Mouse (Mus musculus): ENCODE measurements around the gene Rrnad1.
"Not testable (repeated sequence)": the region's sequence is repeated elsewhere in the genome, so short reads cannot be mapped to it uniquely, and the experiment has no call there.

Rrnad1 gene

GRCm38 (mm10) chr3:87913891-87914290 is 16.6 kb downstream of the Rrnad1 start:
- DNase-seq, result peak; percentile 46

GRCm38 (mm10) chr3:87913491-87913890 is 17.0 kb downstream of the Rrnad1 start:
- no peak for DNase-seq

GRCm38 (mm10) chr3:87910573-87911141 is 19.9 kb downstream of the Rrnad1 start:
- DNase-seq, result peak; percentile 86

- no peak for DNase-seq
These were observed 20.6 kb downstream of the Rrnad1 start for GRCm38 (mm10) chr3:87909874-87910273.

- DNase-seq, result no peak
These were observed 21.1 kb downstream of the Rrnad1 start for GRCm38 (mm10) chr3:87909381-87909780.

- DNase-seq, result no peak
These were observed 22.6 kb downstream of the Rrnad1 start for GRCm38 (mm10) chr3:87907906-87908305.

- DNase-seq, result peak; percentile 69
These were observed 23.3 kb downstream of the Rrnad1 start for GRCm38 (mm10) chr3:87906981-87907857.

GRCm38 (mm10) chr3:87906601-87906980 is 23.9 kb downstream of the Rrnad1 start:
- peak; percentile 52 for DNase-seq

- peak; percentile 96 for DNase-seq
These were observed 24.5 kb downstream of the Rrnad1 start, which contains the start of gene Hdgf for GRCm38 (mm10) chr3:87905880-87906485. Gene Hdgf (plus strand): TSS chr3:87906321.

- DNase-seq, result no peak
These were observed 26.7 kb downstream of the Rrnad1 start for GRCm38 (mm10) chr3:87903821-87904220.

- not testable (repeated sequence) for DNase-seq
These were observed 28.6 kb downstream of the Rrnad1 start for GRCm38 (mm10) chr3:87901959-87902358.

GRCm38 (mm10) chr3:87901036-87901624 is 29.4 kb downstream of the Rrnad1 start:
- DNase-seq, result peak; percentile 81

GRCm38 (mm10) chr3:87899776-87900175 is 30.7 kb downstream of the Rrnad1 start:
- no peak for DNase-seq

GRCm38 (mm10) chr3:87899266-87899665 is 31.3 kb downstream of the Rrnad1 start:
- DNase-seq, result no peak

- DNase-seq, result no peak
These were observed 37.1 kb downstream of the Rrnad1 start for GRCm38 (mm10) chr3:87893367-87893905.

- no peak for DNase-seq
These were observed 39.0 kb downstream of the Rrnad1 start for GRCm38 (mm10) chr3:87891481-87891880.

GRCm38 (mm10) chr3:87887400-87887799 is 43.1 kb downstream of the Rrnad1 start:
- DNase-seq, result not testable (repeated sequence)

GRCm38 (mm10) chr3:87886416-87886815 is 44.1 kb downstream of the Rrnad1 start:
- DNase-seq, result no peak

GRCm38 (mm10) chr3:87886004-87886365 is 44.5 kb downstream of the Rrnad1 start:
- DNase-seq, result peak; percentile 46

GRCm38 (mm10) chr3:87885281-87886003 is 45.1 kb downstream of the Rrnad1 start, which contains the start of gene Prcc:
Gene Prcc (minus strand): TSS chr3:87885608.
- peak; percentile 89 for DNase-seq

- DNase-seq, result peak; percentile 56
These were observed 45.7 kb downstream of the Rrnad1 start for GRCm38 (mm10) chr3:87884708-87885251.

GRCm38 (mm10) chr3:87884291-87884690 is 46.2 kb downstream of the Rrnad1 start:
- peak; percentile 10 for DNase-seq
